Mouse (Mus musculus): ENCODE measurements around the gene Rab10. TPM values are rescaled to one million over a fixed set of nuclear protein-coding genes. Genes with fewer than 3 reads are reported as not detected.

The Rab10 gene
- 37.5 and 40.5 TPM in 2 replicates for polyA plus RNA-seq (2015; fragmentation: Nextera tagmentation; extraction: Ambion mirVana)

GRCm38 (mm10) chr12:3309391-3310320, at the start of gene Rab10:
Gene Rab10 (minus strand): TSS chr12:3309969.
- Histone ChIP-seq H3K4me1 (ENCODE audit: control insufficient read depth, low read depth, low read length) (peaks cover 21% of the 10 kb centered on the region), H3K27me3 (ENCODE audit: control insufficient read depth, insufficient read depth, low read depth, low read length) (no peaks in the 10 kb centered on the region), H3K9ac (ENCODE audit: low read depth, low read length) (peak within 1 kb of the TSS; percentile 83), H3K4me3 (ENCODE audit: low read depth, low read length) (peak within 1 kb of the TSS; percentile 77), H3K4me2 (ENCODE audit: low read depth, low read length) (peak within 1 kb of the TSS; percentile 95), H3K36me3 (ENCODE audit: control insufficient read depth, insufficient read depth) (no peaks in the 10 kb centered on the region), H3K9me3 (replicated peaks; ENCODE audit: control insufficient read depth, low read length) (no peaks in the 10 kb centered on the region), H3K27ac (ENCODE audit: low read length) (peak within 1 kb of the TSS; percentile 99)
- peak; percentile 98 for ATAC-seq (ENCODE audit: low read depth)
- WGBS (ENCODE audit: insufficient replicate concordance), result under 1% methylated on average over 104 of the region's 111 CpGs

GRCm38 (mm10) chr12:3359302-3359701, 49.5 kb upstream of the Rab10 start:
- Histone ChIP-seq H3K36me3 (ENCODE audit: control insufficient read depth, insufficient read depth) (no peaks in the 10 kb centered on the region), H3K4me3 (ENCODE audit: low read depth, low read length) (no peak overlapping the region), H3K27ac (ENCODE audit: low read length) (no peak overlapping the region), H3K4me2 (ENCODE audit: low read depth, low read length) (no peak overlapping the region), H3K27me3 (ENCODE audit: control insufficient read depth, insufficient read depth, low read depth, low read length) (no peaks in the 10 kb centered on the region), H3K9ac (ENCODE audit: low read depth, low read length) (no peak overlapping the region), H3K4me1 (ENCODE audit: control insufficient read depth, low read depth, low read length) (no peaks in the 10 kb centered on the region), H3K9me3 (replicated peaks; ENCODE audit: control insufficient read depth, low read length) (no peaks in the 10 kb centered on the region)
- ATAC-seq (ENCODE audit: low read depth), result no peak
- WGBS (ENCODE audit: insufficient replicate concordance), result 15% methylated on average over 3 of the region's 3 CpGs

- Histone ChIP-seq H3K36me3 (ENCODE audit: control insufficient read depth, insufficient read depth) (no peaks in the 10 kb centered on the region), H3K4me1 (ENCODE audit: control insufficient read depth, low read depth, low read length) (no peaks in the 10 kb centered on the region), H3K27ac (ENCODE audit: low read length) (no peak overlapping the region), H3K4me2 (ENCODE audit: low read depth, low read length) (no peak overlapping the region), H3K27me3 (ENCODE audit: control insufficient read depth, insufficient read depth, low read depth, low read length) (no peaks in the 10 kb centered on the region), H3K9ac (ENCODE audit: low read depth, low read length) (no peak overlapping the region), H3K4me3 (ENCODE audit: low read depth, low read length) (no peak overlapping the region), H3K9me3 (replicated peaks; ENCODE audit: control insufficient read depth, low read length) (no peaks in the 10 kb centered on the region)
- 60% methylated on average over 13 of the region's 16 CpGs for WGBS (ENCODE audit: insufficient replicate concordance)
- ATAC-seq (ENCODE audit: low read depth), result no peak
These were observed 47.1 kb upstream of the Rab10 start for GRCm38 (mm10) chr12:3356824-3357223.

GRCm38 (mm10) chr12:3355068-3355467, 45.3 kb upstream of the Rab10 start:
- H3K36me3 ChIP-seq (ENCODE audit: control insufficient read depth, insufficient read depth), result no peaks in the 10 kb centered on the region
- no peak for ATAC-seq (ENCODE audit: low read depth)
- no peak overlapping the region for H3K4me2 ChIP-seq (ENCODE audit: low read depth, low read length)
- H3K27me3 ChIP-seq (ENCODE audit: control insufficient read depth, insufficient read depth, low read depth, low read length), result no peaks in the 10 kb centered on the region
- no peak overlapping the region for H3K4me3 ChIP-seq (ENCODE audit: low read depth, low read length)
- no peaks in the 10 kb centered on the region for H3K9me3 ChIP-seq (replicated peaks; ENCODE audit: control insufficient read depth, low read length)
- WGBS (ENCODE audit: insufficient replicate concordance), result 68% methylated on average over 8 of the region's 8 CpGs
- H3K9ac ChIP-seq (ENCODE audit: low read depth, low read length), result no peak overlapping the region
- no peak overlapping the region for H3K27ac ChIP-seq (ENCODE audit: low read length)
- H3K4me1 ChIP-seq (ENCODE audit: control insufficient read depth, low read depth, low read length), result no peaks in the 10 kb centered on the region

DNA sequence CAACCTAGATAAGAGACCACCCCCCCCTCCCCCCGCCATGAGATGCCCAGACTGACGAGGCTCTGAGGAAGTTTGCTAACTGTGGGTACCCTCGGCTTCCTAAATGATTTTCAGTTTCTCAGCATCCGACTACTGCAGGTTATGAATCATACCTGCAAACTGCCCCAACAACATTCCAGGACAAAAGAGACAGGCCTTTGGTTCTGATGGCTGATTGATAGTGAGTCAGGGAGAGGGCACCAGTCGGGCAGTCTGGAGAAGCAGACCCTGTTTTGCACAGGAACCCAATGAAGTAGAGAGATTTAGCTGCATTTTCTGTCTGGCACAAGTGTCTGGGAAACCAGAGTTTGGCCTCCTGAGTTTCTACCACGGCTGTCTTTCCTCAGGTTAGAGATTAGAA, 42.4 kb upstream of the Rab10 start:
- H3K36me3 ChIP-seq (ENCODE audit: control insufficient read depth, insufficient read depth), result no peaks in the 10 kb centered on the region
- 51% methylated on average over 6 of the region's 6 CpGs for WGBS (ENCODE audit: insufficient replicate concordance)
- H3K9ac ChIP-seq (ENCODE audit: low read depth, low read length), result no peak overlapping the region
- H3K4me2 ChIP-seq (ENCODE audit: low read depth, low read length), result no peak overlapping the region
- H3K27ac ChIP-seq (ENCODE audit: low read length), result no peak overlapping the region
- H3K27me3 ChIP-seq (ENCODE audit: control insufficient read depth, insufficient read depth, low read depth, low read length), result no peaks in the 10 kb centered on the region
- no peaks in the 10 kb centered on the region for H3K9me3 ChIP-seq (replicated peaks; ENCODE audit: control insufficient read depth, low read length)
- ATAC-seq (ENCODE audit: low read depth), result no peak
- H3K4me1 ChIP-seq (ENCODE audit: control insufficient read depth, low read depth, low read length), result no peaks in the 10 kb centered on the region
- no peak overlapping the region for H3K4me3 ChIP-seq (ENCODE audit: low read depth, low read length)

DNA sequence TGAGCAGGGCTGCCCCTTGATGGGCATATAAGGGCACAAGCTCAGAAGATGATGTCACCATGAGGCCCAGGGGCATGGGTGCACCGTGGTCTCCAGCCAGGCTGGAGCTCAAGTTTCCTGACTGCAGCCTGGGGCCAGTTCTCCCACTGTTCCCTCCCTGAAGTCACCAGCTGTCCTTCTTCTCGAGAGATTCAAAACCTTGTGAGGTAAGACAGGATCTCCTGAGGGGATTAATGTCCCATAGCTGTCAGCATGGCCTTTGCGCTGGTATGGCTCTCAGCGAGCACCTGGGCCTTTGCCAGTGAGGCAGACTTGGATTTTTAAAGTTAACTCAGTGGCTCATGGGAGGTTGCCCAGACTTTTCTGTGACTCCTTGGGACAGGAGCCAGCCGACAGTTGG, 40.4 kb upstream of the Rab10 start:
- H3K4me3 ChIP-seq (ENCODE audit: low read depth, low read length), result no peak overlapping the region
- H3K4me1 ChIP-seq (ENCODE audit: control insufficient read depth, low read depth, low read length), result no peaks in the 10 kb centered on the region
- H3K36me3 ChIP-seq (ENCODE audit: control insufficient read depth, insufficient read depth), result no peaks in the 10 kb centered on the region
- no peaks in the 10 kb centered on the region for H3K27me3 ChIP-seq (ENCODE audit: control insufficient read depth, insufficient read depth, low read depth, low read length)
- no peak overlapping the region for H3K9ac ChIP-seq (ENCODE audit: low read depth, low read length)
- 55% methylated on average over 5 of the region's 5 CpGs for WGBS (ENCODE audit: insufficient replicate concordance)
- H3K9me3 ChIP-seq (replicated peaks; ENCODE audit: control insufficient read depth, low read length), result no peaks in the 10 kb centered on the region
- no peak for ATAC-seq (ENCODE audit: low read depth)
- H3K4me2 ChIP-seq (ENCODE audit: low read depth, low read length), result no peak overlapping the region
- no peak overlapping the region for H3K27ac ChIP-seq (ENCODE audit: low read length)

GRCm38 (mm10) chr12:3349387-3349786, 39.6 kb upstream of the Rab10 start:
- H3K9me3 ChIP-seq (replicated peaks; ENCODE audit: control insufficient read depth, low read length), result no peaks in the 10 kb centered on the region
- H3K27me3 ChIP-seq (ENCODE audit: control insufficient read depth, insufficient read depth, low read depth, low read length), result no peaks in the 10 kb centered on the region
- no peak overlapping the region for H3K27ac ChIP-seq (ENCODE audit: low read length)
- no peak overlapping the region for H3K4me3 ChIP-seq (ENCODE audit: low read depth, low read length)
- H3K36me3 ChIP-seq (ENCODE audit: control insufficient read depth, insufficient read depth), result no peaks in the 10 kb centered on the region
- 45% methylated on average over 2 of the region's 3 CpGs for WGBS (ENCODE audit: insufficient replicate concordance)
- ATAC-seq (ENCODE audit: low read depth), result no peak
- H3K4me1 ChIP-seq (ENCODE audit: control insufficient read depth, low read depth, low read length), result no peaks in the 10 kb centered on the region
- H3K9ac ChIP-seq (ENCODE audit: low read depth, low read length), result no peak overlapping the region
- no peak overlapping the region for H3K4me2 ChIP-seq (ENCODE audit: low read depth, low read length)

DNA sequence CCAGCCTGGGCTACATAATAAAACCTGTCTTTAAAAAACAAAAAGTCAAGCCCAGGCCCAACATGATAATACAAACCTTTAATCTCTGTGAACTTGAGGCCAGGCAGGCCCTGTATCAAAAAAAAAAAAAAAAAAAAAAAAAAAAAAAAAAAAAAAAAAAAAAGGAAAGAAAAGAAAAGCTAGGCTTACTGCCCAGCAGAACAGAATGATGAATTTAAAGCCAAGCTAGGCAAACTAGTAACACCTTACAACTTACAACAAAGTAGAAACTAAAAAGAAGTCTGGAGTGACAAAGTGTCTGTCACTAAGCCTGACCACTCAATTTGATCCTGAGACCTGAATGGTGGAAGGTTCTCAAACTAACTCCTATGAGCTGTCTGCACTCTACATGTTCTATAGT, 37.9 kb upstream of the Rab10 start:
- Histone ChIP-seq H3K9me3 (replicated peaks; ENCODE audit: control insufficient read depth, low read length) (no peaks in the 10 kb centered on the region), H3K4me2 (ENCODE audit: low read depth, low read length) (no peak overlapping the region), H3K4me3 (ENCODE audit: low read depth, low read length) (no peak overlapping the region), H3K9ac (ENCODE audit: low read depth, low read length) (no peak overlapping the region), H3K27ac (ENCODE audit: low read length) (no peak overlapping the region), H3K36me3 (ENCODE audit: control insufficient read depth, insufficient read depth) (no peaks in the 10 kb centered on the region), H3K27me3 (ENCODE audit: control insufficient read depth, insufficient read depth, low read depth, low read length) (no peaks in the 10 kb centered on the region), H3K4me1 (ENCODE audit: control insufficient read depth, low read depth, low read length) (no peaks in the 10 kb centered on the region)
- no peak for ATAC-seq (ENCODE audit: low read depth)

GRCm38 (mm10) chr12:3345038-3345437, 35.3 kb upstream of the Rab10 start:
- Histone ChIP-seq H3K4me1 (ENCODE audit: control insufficient read depth, low read depth, low read length) (no peaks in the 10 kb centered on the region), H3K27ac (ENCODE audit: low read length) (no peak overlapping the region), H3K36me3 (ENCODE audit: control insufficient read depth, insufficient read depth) (no peaks in the 10 kb centered on the region), H3K4me3 (ENCODE audit: low read depth, low read length) (no peak overlapping the region), H3K27me3 (ENCODE audit: control insufficient read depth, insufficient read depth, low read depth, low read length) (no peaks in the 10 kb centered on the region), H3K9me3 (replicated peaks; ENCODE audit: control insufficient read depth, low read length) (no peaks in the 10 kb centered on the region; the same call in 1 of the 2 replicates), H3K9ac (ENCODE audit: low read depth, low read length) (no peak overlapping the region), H3K4me2 (ENCODE audit: low read depth, low read length) (no peak overlapping the region)
- ATAC-seq (ENCODE audit: low read depth), result no peak
- 62% methylated on average over 5 of the region's 5 CpGs for whole genome bisulfite sequencing (ENCODE audit: insufficient replicate concordance)
